Mouse (Mus musculus) testis, postnatal 10 days (tissue): ENCODE results near the gene Mob1b.

Source experiments
- DNase-seq: peaks from one replicate; pipeline ENCODE4 v3.0.0; 2021; ENCODE audit warnings: low spot score

Gene Mob1b

GRCm38 (mm10) chr5:88720116-88721002 is at the start of gene Mob1b:
Gene Mob1b, plus strand, starts transcription at chr5:88720855.
- DNase-seq: peak; percentile 99

GRCm38 (mm10) chr5:88674703-88675442 is 45.8 kb upstream of the Mob1b start:
- DNase-seq: peak; percentile 55

GRCm38 (mm10) chr5:88675443-88676387 is 44.9 kb upstream of the Mob1b start, which contains the start of gene Grsf1:
Gene Grsf1, minus strand, starts transcription at chr5:88676171.
- DNase-seq: peak; percentile 96

DNA sequence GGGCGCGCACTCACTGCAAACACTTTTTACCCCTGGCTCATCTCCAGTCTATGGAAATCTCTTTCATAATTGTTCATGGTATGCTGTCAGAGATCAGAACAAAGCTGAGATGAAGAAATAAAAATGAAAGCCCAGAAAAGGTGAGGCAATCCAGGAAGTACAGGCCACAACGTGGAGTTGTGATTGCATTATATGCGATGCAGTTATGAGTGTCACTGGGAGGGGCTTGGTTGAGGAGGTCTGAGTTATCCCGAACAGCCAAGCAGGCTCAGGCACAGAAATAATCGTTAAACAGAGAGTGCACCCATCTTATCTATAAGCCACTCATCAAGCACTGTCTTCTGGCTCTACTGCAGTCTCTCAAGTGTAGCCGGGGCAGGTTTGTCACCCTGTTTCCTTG is 41.7 kb upstream of the Mob1b start:
- no peak for DNase-seq

DNA sequence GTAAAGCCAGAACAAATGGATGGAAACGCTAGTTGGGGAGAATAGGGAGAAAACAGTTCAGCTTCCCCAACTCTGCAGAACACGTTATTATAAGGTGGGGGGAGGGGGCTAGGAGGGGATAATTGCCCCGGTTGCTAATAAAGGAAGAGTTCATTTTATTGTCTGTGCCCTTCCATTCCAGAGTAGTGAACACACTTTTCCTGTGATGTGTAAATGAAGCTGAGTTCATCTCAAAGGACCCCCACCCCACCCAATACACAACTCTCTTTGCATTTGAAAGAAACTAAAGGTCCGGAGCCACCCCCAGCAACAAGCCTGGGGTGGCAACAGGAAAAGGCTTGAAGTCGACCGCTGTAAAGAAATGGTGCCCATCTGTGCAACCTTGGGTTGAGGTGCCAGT is 41.3 kb upstream of the Mob1b start:
- no peak for DNase-seq

- no peak for DNase-seq
These were observed 40.1 kb upstream of the Mob1b start for GRCm38 (mm10) chr5:88680567-88680966.

DNA sequence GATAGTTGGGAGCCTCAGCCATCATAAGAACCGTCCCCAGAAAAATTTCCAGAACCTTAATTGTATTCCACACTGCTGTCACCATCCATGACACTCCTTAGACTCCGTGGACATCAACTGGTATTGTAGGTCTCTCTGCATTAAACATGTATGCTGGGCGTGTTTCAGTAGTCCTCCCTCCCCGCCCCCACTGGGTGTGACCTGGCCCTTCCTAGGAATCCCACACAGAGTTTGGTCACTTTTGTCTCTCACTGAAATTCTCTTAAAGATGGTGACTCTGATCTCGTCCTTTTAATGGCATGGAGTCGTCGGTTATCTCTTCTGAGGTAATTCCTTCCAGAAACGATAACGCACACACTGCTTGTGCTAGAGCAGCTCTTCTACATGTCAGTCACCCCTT is 36.9 kb upstream of the Mob1b start:
- no peak for DNase-seq

DNA sequence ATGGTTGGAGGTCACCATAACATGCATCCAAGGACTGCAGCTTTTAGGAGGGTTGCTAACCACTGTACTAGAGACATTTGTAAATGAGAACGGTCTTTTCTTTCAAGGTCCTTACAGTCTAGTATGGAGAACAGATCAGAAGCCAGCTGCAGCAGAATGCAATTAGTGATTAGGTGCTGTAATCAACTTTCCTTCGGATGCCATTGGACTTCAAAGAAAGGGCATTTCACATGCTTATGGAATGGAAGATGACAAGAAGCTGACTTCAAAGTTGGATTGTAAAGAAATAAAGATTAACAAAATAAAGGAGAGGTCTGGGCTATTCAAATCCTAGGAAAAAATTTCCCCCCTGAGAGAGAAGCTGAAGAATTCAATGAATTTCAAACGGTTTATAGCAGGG is 36.4 kb upstream of the Mob1b start:
- DNase-seq: no peak

- no peak for DNase-seq
These were observed 35.3 kb upstream of the Mob1b start for GRCm38 (mm10) chr5:88685306-88685705.

GRCm38 (mm10) chr5:88685745-88686299 is 34.8 kb upstream of the Mob1b start:
- DNase-seq: no peak

DNA sequence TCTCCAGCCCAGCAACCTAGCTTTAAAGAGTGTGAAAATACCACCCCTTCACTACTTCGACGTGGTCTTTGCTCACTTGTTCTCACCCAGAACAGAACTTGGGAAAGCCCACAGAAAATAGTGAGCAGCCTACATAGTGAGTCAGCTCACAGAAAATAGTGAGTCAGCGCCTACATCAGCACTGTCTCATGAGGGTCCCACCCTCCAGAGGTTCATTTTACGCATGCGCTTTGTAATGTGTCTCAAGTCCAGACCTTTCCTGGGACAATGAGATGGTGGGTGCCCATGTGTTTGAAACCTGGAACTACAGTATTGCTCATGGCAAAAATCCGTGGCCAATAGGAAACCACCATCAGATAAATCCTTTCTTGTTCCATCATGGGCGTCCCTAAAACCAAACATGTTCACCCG is 32.7 kb upstream of the Mob1b start:
- DNase-seq: no peak

GRCm38 (mm10) chr5:88688583-88689187 is 32.0 kb upstream of the Mob1b start:
- no peak for DNase-seq

DNA sequence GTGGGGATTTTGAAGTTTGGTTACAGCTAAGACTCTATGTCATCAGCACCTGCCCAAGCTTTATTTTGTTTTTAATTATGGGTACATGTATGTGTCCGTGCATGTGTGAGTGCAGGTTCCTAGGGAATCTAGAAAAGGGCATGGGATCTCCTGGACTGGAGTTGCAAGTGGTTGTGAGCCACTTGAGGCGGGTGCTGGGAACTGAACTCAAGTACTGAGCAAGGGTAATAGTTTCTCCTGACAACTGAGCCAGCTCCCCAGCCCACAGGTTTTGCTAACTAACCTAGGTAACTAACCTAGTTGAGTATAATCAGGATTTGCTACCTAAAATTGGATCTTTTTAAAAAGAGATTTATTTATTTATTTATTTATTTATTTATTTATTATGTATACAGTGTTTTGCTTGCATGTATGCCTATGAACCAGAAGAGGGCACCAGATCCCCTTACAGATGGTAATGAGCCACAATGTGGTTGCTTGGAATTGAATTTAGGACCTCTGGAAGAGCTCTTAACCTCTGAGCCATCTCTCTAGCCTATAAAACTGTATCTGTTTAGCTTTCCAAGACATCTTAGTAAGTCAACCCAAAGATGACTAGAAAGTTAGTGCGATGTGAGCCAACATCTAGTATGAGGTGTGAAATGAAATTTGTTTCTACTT is 31.2 kb upstream of the Mob1b start:
- DNase-seq: no peak

DNA sequence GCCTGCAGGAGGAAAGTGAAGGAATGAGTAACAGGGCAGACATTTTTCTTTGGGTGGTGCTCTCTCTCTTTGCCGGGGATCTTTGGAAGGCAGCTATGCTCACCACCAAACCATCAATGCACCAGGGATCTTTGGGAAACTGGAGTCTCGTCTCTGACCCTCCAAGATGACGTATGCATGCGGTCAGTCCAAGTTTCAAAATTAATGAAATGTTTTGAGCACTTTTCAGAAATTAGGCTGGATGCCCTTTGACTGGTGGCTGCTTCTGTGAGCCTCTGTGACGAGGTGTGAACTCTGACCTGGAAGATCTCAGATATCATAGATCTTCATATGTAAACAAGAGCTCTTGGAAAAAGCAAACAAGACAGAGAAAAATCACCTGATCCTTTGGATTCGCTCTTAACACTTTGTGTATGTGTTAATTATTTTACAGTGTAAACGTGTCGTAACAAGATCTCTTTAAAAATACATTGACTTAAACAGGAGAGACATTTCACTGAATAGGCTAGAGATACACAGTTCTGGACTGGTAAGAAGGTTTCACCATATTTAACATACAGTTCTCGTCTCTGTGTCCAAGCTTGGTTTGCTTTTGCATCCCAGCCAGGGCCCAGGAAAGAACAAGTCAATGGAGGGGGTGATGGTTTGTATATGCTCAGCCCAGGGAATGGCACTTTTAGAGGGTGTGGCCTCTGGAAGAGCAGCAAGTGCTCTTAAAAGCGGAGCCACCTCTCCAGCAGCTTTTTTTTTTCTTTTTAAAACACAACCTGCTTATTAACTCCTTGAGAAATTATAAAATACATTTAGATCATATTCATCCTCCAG is 29.8 kb upstream of the Mob1b start:
- DNase-seq: no peak

DNA sequence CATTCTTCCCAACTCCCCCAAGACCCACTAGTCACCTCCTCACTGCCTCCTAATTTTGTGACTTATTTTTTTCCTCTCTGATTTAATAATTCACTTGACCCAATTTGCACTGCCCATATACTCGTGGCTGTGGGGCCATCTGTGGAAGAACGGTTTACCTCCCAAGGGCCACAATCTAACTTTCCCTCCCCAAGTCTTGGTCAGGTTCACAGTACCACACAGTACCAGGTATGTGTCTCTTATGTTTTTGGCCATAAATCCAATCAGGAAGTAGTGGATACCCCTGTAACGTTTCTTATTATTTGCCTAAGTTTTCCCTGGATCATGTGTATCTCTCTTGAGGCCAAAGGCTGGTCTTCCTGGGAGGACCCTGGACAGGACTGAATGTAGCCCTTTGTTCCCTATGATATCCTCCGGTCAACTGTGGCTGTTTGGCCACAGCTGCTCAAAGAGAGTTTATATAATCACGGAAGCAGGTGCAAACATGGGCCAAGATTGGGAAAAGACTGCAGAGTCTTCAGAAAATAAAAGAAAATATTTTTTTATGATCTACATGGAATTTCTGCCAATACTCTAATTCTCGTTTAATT is 29.1 kb upstream of the Mob1b start:
- DNase-seq: no peak

DNA sequence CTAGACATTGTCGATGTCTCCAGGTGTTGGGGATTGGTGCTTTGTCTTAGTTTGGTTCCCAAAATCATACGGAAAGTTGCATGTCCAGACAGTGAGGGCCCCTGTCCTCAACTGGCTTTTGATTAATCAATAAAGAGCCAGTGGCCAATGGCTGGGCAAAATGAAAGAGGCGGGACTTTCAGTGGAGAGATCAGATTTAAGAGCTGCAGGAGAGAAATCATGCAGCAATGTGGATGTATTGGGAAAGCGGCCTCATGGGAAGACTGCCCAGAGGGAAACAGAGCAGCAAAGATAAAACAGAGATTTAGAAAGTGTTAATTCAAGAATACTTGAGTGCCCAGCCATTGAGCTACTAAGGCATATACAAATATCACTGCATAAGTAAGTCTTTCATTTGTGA is 28.1 kb upstream of the Mob1b start:
- no peak for DNase-seq

DNA sequence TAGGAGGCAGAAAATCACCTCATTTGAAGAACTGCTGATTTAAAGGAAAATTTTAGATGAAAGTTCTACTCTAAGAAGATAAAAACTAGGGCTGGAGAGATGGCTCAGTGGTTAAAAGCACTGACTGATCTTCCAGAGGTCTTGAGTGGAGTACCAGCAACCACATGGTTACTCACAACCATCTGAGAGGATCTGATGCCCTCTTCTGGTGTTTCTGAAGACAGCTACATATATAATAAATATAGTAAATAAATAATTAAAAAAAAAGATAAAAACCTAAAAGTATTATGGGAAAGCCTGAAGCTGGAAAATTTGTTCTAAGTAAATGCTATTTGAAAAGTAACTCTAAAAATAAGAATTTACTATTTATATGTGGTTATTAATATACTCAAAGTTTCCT is 27.6 kb upstream of the Mob1b start:
- DNase-seq: no peak

- no peak for DNase-seq
These were observed 23.4 kb upstream of the Mob1b start for GRCm38 (mm10) chr5:88697291-88697690.

- no peak for DNase-seq
These were observed 21.3 kb upstream of the Mob1b start for GRCm38 (mm10) chr5:88699251-88699913.
